Mouse (Mus musculus) gastrocnemius, postnatal 14 days (tissue): ENCODE results near the gene Pan3. TPM values are rescaled to one million over a fixed set of nuclear protein-coding genes. Genes with fewer than 3 reads are reported as not detected.

Source experiments
- DNase-seq: peaks from one replicate; pipeline ENCODE4 v3.0.0; 2021; ENCODE audit warnings: mixed read lengths
- intact Hi-C: fragments of 180-260 bp; cut with DNase I; formaldehyde crosslinking; loops from one replicate; pipeline ENCODE4 v1.15.1; 2025; ENCODE audit warnings: low total_unique reads
- long read RNA-seq, 2 experiments: library from polyadenylated mRNA; stranded (forward); transcript quantifications; one replicate each; pipeline ENCODE4 v2.0.0; 2021
- total RNA-seq, 2 experiments: library from RNA; stranded (reverse); gene quantifications; 2 replicates each; pipeline ENCODE4 v1.2.3; 2021

The Pan3 gene
- total RNA-seq: 10 to 100 TPM; 22.2 to 31.3 TPM
- long read RNA-seq, experiment 1, full-length matches to known transcripts: 2 of 6 reads
- long read RNA-seq, experiment 1, partial matches to known transcripts: 1 of 6 reads
- long read RNA-seq, experiment 1, other reads (novel, unspliced or antisense): 3 of 6 reads
- long read RNA-seq, experiment 2, partial matches to known transcripts: 3 of 5 reads
- long read RNA-seq, experiment 2, other reads (novel, unspliced or antisense): 2 of 5 reads

DNA sequence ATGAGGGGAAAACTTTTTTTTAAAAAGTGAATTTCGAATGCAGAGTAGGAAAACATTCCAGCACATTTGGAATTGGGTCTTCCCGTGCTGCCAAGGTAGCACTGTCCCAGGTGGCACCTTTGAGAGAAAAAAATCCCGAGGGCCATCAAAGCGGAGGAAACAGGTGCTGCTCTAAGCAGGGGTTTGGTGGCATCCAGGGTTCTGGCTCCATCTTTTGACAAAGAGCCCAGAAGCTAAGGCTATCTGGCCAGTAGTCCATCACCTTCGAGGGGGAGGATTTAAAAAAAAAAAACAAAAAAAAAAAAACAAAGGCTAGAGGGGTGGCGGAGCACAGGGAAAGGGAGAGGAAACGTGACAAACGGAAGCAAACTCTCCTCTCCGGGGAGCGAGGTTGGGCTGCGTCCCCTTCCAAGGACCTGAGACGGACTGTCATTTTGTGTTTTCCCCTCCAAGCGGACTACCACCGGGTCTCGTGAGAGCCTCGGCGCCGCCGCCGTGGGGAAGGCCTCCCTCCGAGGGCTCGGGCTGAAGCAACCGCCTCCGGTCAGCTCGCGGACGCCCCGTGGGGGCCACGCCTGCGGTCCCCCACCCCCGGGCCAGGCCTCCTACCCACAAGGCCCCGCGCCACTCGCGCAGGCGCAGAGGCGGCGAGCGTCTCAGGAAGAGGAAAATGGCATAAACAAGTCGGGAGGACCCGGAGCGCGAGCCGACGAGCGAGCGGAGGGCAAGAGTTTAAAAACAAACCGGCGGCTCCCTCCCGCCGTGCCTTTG, at the start of gene Pan3:
Gene Pan3 (plus strand): TSS at position 627 of the 771 bp plus-strand sequence.
- intact Hi-C loops: loop anchor here (10.0 kb wide), 1 partner anchor 115 kb away; no protein-coding TSS in a partner anchor
- DNase-seq: peak; percentile 95

DNA sequence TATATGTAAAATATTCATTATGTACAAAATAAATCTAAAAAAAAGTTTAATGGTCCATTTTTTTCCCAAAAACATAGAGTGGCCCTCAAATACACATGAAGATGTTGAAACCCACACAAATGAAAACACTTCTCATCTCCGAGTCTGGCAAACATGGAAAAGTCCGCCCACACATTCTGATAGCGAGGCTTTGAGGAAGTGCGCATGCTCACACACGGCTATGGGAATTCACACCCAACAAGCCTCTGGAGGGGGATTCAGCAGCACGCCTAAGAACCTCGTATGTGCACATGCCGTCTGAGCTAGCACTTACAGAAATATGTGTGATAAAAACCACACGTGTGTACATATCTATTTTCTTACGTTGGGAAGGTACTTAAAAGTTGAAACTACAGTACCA, 48.6 kb upstream of the Pan3 start:
- intact Hi-C loops: no loop called here
- no peak for DNase-seq

DNA sequence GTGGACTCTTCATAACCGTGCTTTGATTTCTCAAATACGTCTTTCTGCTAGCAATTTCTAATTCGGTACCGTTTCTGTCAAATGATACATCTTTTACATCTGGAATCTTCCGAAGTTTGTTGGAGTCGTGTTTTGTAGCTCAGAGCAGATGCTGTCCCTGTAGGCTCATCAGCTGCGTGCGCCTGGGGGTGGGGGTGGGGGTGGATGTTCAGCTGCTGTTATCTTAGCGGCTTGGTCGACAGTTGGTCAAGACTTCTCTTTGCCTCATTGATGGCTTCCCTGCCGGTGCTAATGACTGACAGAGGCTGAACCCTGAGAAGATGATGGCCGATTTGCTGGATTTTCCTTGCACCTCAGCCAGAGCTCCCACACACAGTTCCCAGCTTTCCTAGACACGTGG, 43.1 kb upstream of the Pan3 start:
- no peak for DNase-seq
- intact Hi-C loops: no loop called here

DNA sequence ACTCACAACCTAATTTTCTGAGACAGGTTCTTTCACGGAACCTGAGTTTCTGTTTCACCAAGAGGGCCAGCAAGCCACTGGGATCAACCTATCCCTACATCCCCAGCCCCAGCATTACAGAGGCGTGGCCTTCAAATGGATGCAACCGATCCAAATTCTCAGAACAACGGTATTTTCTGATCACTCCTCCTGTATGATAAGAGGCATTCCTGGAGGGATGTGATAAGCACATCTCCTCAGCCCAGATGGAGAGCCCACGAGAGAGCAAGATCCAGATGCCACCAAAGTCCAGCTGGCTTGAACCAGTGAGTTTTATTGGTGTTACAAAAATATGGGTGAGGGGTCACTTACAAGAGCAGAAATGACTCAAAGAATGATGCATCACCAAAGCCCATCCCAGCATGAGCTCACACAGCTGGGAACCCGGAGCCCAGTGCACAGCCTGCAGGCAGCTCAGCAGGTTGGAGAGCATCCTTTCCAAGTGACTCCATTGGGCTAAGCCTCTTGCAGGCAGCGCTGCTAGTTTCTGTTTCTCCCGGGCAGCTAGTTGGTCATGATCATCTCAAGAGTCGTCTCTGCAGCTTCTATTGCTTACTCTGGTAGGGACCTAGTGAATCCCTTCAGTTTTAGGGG, 41.5 kb upstream of the Pan3 start:
- no peak for DNase-seq
- intact Hi-C loops: no loop called here

DNA sequence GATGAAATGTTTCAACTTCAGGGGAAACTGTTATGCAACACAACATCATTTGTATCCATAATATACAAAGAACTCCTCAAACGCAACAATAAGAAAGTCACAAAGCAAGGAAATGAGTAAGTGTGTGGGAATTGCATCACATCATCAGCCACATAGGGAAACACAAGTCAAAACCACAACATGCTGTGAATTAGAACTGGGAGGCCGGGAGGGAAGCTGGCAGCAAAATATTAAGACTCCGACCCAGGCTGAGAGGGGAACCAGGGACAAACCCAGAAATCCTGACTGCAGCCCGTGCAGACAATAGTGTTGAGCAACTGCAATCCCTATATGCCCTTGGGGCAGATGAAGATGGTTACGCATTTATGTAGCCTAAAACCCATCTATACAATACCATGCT, 40.9 kb upstream of the Pan3 start:
- intact Hi-C loops: no loop called here
- DNase-seq: no peak

DNA sequence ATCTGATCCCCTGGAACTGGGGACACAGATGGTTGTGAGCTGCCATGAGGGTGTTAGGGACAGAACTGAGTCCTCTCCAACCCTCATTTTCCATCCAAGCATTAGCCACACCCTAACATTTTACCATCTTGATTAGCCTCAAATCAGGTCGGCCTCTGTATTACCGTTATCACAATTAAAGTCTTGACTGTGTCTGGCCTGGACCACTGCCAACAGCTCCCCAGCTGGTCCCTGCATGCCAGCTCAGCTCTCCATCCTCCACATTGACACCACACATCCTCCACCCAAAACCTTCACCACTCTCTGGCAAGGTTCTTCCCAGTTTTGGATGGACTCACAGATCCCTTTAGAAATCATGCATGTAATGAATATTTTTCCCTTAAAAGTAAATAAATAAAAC, 39.2 kb upstream of the Pan3 start:
- intact Hi-C loops: no loop called here
- DNase-seq: no peak

DNA sequence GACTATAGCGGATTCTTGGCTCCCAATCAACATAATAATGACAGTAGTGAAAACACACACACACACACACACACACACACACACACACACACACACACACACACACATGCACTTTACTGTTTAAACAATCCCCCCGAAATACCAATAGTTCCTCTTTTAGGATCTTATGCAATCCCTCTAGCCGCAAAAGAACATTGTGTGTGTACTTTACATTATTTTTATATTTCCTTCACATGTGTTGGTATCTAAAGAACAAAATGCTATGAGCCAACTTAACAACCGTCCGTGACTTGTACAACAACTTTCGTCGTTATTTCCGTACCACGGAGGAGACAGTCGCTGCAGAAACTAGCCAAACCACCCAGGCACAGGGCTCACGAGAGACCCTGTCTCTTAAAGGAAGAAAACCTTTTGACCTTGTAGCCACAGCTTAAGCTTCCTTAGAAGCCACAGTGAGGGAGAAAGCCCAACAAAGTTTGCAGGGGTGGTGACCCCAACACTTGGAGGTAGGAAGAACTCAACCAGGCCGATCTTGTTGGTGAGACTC, 37.2 kb upstream of the Pan3 start:
- intact Hi-C loops: no loop called here
- no peak for DNase-seq

DNA sequence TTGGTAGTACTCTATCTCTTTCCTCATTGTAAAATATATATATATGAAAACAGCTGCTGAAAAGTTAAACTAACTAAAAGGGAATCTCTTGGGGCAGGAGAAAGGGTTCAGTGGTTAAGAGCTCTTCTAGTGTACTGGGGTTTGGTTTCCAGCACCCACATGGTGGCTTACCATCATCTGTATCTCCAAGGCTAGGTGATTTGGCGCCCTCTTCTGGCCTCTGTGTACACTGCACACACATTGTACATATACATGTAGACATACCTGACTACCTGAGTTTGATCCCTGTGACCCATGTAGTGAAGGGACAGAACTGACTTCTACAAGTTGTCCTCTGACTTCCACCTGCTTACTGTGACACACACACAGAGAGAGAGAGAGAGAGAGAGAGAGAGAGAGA, 34.9 kb upstream of the Pan3 start:
- intact Hi-C loops: no loop called here
- DNase-seq: no peak

DNA sequence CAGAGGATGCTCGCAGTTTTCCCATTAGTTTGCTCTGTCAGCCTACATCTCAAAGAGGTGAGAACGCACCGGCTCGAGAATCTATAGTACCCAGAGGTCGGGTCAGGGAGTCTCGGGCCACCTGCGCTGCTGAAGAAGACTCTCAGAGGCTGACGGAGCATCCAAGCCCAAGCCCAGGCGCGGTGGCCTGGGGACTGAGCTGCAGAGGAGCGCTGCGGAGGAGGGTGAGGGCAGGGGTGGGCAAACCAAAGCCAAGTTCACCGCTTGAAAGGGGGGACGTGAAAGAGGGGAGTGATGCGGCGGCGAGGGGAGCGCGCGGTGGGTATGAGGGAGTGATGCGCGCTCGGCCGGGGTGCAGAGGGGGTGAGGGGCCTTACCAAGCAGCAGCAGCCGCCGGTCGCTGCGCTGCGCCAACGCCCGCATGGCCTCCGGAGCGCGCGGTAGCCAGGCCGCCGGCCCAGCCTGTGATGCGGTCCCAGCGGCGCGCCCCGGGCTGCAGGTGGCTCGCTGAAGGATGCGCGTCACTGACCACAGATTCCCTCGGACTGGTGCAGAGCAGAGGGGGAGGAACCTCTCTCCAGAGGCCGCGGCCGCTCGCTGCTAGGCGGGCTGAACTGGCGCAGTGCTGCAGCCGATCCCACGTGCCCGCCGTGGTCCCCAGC, 30.0 kb upstream of the Pan3 start, which contains the start of gene Flt3:
Gene Flt3 (minus strand): TSS at position 647 of the 662 bp plus-strand sequence.
- intact Hi-C loops: no loop called here
- DNase-seq: peak; percentile 13

DNA sequence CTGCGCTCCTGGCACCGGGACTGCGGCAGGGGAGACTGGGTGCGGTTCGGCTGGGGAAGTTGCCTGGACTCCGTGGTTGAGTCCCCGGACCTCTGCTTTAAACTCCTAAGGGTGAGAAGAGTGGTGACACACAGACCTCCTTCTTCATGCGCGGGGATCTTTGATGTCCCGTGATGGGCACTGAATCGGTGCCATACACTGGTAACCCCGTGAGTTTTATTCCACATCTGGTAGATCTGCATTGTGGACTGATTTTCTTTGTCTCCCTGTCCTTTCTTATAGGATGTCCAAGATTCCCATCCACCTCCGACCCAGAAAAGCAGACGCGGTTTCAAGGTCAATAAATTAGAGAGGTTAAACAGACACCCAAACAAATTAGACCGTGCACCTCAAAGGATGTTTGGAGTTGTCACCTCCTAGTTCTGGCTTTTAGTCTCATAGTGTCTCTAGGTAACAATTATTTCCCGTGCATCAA, 29.4 kb upstream of the Pan3 start:
- intact Hi-C loops: no loop called here
- DNase-seq: no peak

DNA sequence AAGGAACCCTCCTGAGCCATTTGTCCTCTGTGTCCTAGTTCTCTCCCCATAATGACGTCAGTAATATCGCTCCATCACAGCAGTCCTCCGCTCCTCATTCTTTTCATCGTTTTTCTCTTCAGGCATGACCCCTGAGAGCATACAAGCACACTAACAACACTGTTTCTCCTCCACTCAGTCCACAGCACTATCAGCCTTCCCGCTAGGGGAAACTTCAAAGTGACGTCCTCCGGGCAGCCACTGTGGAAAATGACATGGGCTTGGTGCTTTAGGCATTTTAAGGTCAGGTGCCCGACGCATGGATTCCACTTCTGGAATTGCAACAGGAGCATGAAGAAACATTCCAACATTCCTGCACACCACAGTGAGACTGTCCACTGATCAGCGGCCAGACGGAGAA, 28.9 kb upstream of the Pan3 start:
- no peak for DNase-seq
- intact Hi-C loops: no loop called here

DNA sequence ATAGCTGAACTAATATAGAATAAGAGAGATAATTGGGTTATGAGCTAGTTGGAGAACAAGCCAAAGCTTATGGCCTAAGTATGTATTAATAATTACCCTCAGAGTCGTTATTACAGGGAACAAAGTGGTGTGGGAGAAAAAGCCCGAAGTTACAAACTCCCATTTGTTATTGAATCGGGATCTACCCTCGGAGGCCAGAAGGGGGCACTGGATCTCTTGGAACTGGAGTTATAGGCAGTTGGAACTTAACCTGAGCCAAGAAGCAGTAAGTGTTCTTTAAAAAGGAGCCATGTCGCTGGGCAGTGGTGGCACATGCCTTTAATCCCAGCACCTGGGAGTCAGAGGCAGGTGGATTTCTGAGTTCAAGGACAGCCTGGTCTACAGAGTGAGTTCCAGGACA, 27.5 kb upstream of the Pan3 start:
- DNase-seq: peak; percentile 34
- intact Hi-C loops: no loop called here

DNA sequence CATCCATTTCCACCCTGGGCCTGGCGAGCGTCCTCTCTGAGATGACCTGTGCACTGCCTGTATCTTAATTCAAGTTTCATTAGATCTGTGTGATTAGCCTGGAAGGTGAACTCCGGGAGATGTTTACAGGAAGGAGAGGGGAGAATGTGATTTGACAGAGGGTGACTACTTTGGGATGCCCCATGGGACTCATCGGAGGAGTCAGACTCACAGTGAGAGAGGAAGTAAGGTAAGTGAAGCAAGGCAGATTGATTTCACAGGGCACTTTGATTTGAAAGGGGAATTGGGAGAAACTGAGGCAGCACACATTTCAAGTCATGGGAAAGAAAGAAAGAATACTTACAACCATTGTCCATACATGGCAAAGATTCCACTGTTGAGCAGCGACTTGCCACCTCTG, 23.8 kb upstream of the Pan3 start:
- no peak for DNase-seq
- intact Hi-C loops: no loop called here

DNA sequence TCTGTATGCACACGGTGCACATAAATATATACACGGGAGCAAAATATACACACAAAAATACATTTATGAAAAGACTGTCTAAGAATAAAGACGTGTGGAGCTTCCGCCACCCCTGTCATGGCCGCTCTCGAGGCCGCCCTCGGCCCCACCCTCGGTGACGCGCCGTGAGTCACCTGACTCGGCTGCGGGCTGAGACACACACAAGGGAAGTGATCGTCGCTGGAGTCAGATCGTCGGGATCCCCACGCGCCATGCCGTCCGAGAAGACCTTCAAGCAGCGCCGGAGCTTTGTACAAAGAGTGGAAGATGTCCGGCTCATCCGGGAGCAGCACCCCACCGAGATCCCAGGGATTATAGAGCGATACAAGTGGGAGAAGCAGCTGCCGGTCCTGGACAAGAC, 21.2 kb upstream of the Pan3 start:
- intact Hi-C loops: no loop called here
- DNase-seq: no peak

DNA sequence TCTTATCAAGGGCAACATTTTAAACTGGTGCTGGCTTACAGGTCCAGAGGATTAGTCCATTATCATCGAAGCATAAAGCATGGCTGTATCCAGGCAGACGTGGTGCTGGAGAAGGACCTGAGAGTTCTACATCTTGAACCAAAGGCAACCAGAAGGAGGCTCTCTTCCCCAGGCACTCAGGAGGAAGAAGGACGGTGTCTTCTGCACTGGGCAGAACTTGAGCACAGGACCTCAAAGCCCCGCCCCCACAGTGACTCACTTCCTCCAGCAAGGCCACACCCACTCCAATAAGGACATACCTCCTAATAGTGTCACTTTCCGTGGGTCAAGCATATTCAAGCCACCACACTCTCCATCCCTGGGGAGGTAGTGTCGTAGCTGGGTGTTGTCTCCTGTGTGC, 19.4 kb upstream of the Pan3 start:
- DNase-seq: no peak
- intact Hi-C loops: no loop called here

DNA sequence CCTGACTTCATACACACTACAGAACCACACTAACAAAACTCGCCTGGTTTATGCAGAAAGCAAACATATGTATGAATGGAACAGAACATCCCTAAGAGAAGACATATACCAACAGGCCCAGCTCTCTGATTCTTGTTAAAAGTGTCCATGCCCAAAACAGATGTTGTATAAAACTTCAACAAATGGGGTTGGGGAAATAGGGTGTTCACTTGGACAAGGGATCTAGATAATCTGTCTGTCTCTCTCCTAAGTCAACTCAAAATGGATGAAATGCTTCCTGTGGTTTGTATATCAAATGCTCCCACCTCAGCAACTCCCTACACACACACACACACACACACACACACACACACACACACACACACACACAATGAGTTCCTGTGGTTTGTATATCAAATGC, 12.0 kb upstream of the Pan3 start:
- intact Hi-C loops: no loop called here
- DNase-seq: no peak

DNA sequence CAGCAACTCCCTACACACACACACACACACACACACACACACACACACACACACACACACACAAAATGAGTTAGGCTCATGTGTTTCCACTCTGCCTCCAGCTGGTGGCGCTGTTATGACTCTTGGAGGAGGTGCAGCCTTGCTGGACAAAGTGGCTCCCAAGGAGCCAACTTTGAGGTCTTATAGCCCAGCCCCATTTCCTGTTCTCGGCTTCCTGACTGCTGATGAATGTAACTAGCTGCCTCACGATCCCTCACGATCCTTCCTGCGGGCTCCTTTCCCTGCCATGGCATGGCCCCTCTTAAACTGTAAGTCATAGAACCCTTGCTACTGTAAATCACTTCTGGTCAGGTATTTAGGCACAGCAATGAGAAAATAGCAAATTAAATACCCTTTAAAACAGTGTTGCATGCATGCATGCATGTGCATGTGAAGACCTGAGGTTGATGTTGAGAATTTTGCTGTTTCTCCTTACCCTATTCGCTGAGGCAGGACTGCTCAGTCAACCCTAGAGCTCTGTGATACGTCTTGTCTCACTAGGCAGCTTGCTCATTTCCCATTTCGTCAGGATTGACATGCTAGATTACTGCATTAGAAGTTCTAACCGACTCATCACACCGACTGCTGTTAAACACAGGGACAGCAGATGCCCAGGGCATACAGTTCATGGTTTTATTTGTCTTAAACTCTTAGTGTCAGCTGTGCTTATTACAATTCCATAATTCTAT, 11.4 kb upstream of the Pan3 start:
- intact Hi-C loops: no loop called here
- DNase-seq: peak; percentile 51

DNA sequence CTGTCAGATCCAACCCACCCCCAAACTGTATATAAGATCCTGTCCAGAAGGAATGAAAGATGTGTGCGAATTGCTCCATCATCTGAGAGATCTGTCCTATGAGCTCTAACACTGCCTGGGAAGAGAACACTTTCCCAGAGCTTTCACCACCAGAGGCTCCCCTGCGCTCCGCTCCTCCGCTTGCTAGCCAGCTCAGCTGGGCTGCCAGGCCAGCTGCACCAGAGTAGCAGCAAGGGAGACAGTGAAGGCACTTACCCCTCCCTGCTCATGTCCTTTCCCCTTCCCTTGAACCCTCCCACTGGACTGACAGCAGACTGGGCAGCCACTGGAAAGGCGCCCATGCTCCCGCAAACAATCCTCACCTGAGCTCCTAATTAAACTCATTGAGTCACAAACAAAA, 6.3 kb upstream of the Pan3 start:
- intact Hi-C loops: no loop called here
- peak; percentile 46 for DNase-seq

DNA sequence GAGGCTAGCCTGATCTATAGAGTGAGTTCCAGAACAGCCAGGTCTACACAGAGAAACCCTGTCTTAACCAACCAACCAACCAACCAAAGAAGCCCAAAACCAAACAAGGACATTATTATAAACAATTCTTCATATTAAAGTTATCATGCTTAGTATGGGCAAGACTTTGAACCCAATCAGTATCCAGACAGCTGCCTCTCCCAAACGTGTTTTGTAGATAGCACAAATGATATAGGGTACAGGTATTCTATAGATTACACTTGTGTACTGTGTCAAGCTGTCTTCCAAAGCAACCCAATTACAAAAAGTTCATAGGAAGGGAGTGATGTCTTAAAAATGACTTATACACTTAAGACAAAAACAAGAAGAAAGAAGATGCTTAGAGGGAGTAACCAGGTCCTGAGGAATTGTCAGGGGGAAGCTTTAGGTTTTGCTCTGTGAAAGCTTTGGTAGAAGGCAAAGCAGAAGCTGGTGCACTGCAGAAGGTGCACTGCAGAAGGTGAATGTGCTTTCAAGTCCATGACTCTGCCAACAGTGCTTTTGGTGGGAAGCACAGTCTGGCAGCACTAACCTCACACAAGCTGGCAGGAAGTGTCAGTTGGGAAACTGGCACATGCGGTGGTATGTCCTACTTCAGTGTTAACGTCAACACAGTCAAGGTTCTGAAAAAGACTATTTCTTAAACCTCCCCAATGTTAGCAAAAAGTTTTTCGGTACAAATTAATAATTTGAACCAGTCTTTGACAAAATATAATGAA, 3.7 kb upstream of the Pan3 start:
- no peak for DNase-seq
- intact Hi-C loops: no loop called here
